Mouse (Mus musculus) adrenal gland (tissue): ENCODE data around the gene Ttc39a.
"Not testable (repeated sequence)": the region's sequence is repeated elsewhere in the genome, so short reads cannot be mapped to it uniquely, and the experiment has no call there.

ENCODE experiments used
- intact Hi-C: fragments of 180-260 bp; cut with DNase I; formaldehyde crosslinking; loops from one replicate; pipeline ENCODE4 v1.15.1; 2025
- long read RNA-seq, 2 experiments: library from polyadenylated mRNA; unstranded; transcript quantifications; one replicate each; pipeline ENCODE4 v2.0.0; 2020; ENCODE audit warnings: borderline replicate concordance in 1 of 2; ENCODE audit not compliant: insufficient replicate concordance in 1 of 2

The Ttc39a gene
- long read RNA-seq, experiment 1, transcript Ttc39a-201 (18 exons, 2,356 nt) = major isoform, 5 of 10 reads
- long read RNA-seq, experiment 1, partial matches to known transcripts = 2 of 10 reads
- long read RNA-seq, experiment 1, other reads (novel, unspliced or antisense) = 3 of 10 reads
- long read RNA-seq, experiment 2, transcript Ttc39a-201 (18 exons, 2,356 nt) = major isoform, 10 of 14 reads
- long read RNA-seq, experiment 2, partial matches to known transcripts = 2 of 14 reads
- long read RNA-seq, experiment 2, other reads (novel, unspliced or antisense) = 2 of 14 reads

- intact Hi-C loops = no loop called here
These were observed at the start of gene Ttc39a for GRCm38 (mm10) chr4:109406486-109407175. Gene Ttc39a (plus strand): TSS chr4:109406623.

DNA sequence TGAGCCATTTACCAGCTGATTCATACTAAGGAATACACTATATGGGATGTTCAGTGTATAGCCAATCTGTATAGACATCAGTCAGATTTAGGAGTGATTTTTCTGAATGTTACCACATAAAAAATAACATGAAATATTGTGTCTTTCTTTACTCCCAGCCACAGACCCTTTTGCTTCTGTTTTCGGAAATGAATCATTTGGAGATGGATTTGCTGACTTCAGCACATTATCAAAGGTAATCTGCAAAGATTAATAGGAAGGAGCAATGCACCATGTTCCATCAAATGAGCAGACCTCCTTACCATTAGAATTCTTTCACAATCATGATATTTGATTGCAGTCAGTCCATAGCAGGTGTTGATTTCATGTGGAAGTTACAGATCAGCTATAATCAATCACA lies 28.3 kb upstream of the Ttc39a start:
- intact Hi-C loops = no loop called here

- intact Hi-C loops = no loop called here
These were observed 24.0 kb upstream of the Ttc39a start for GRCm38 (mm10) chr4:109382457-109382856.

DNA sequence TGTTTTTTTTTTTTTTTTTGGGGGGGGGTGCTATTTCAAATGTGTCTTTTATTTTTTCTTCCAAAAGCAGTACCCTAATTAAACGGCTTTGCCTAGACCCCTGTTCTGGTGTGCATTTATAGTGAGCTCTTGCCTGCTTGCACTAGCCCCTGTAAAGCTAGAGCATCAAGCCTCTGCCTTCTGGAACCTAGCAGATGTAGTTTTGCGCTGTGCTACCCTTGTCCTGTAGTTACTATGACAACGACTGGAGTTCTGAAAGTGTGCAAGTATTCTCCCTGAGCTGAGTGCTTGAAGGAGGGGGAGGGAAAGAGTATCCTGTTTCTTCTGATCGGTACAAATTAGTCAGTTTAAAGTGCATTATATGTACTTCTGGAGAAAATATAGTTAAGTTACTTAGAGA lies 20.8 kb upstream of the Ttc39a start:
- intact Hi-C loops = no loop called here

GRCm38 (mm10) chr4:109393229-109393779 lies 13.1 kb upstream of the Ttc39a start:
- intact Hi-C loops = no loop called here

GRCm38 (mm10) chr4:109393902-109394301 lies 12.5 kb upstream of the Ttc39a start:
- intact Hi-C loops = no loop called here

- intact Hi-C loops = no loop called here
These were observed 11.9 kb upstream of the Ttc39a start for GRCm38 (mm10) chr4:109394314-109395074.

- intact Hi-C loops = no loop called here
These were observed 6.0 kb upstream of the Ttc39a start for GRCm38 (mm10) chr4:109400366-109400980.

GRCm38 (mm10) chr4:109401176-109401689 lies 5.2 kb upstream of the Ttc39a start:
- intact Hi-C loops = no loop called here

GRCm38 (mm10) chr4:109404908-109405307 lies 1.5 kb upstream of the Ttc39a start:
- intact Hi-C loops = not testable (repeated sequence)

- intact Hi-C loops = no loop called here
These were observed 1.0 kb upstream of the Ttc39a start for GRCm38 (mm10) chr4:109405415-109405814.

DNA sequence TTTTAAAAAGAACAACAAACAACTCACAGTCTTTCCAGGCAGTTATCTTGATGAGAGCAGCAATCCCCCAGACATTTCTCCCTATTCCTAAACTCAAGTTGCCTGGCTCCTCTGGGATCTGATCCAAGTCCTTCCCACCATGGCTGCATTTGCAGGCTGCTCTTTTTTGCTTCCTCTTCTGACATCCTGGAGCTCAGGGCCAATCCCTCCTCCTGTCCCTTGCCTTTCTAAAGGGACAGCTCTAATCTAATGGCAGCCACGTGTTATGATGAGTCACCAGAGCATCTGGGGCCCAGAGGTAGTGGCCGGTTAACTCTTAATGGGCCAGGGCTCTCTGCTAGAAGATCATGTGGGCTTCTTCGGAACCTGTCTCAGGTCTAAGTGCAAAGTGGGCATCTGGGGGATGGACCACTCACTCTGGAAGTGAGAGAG lies 353 bp upstream of the Ttc39a start:
- intact Hi-C loops = no loop called here

DNA sequence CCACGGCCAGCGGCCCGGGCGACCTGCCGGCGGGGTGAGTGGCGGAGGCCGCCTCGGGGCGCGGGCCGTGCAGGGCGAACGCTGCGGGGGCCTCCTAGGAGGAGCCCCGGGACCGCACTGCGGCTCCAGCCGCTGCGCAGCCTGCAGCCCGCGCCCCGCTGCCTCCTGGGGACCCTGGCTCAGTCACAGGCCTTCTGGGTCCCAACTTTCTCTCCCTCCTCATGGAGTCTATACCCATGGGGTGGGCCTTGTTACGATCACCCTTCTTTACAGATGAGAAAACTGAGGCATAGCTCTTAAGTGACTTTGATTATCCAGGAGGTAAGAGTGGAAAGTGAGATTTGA lies 725 bp downstream of the Ttc39a start:
- intact Hi-C loops = no loop called here

DNA sequence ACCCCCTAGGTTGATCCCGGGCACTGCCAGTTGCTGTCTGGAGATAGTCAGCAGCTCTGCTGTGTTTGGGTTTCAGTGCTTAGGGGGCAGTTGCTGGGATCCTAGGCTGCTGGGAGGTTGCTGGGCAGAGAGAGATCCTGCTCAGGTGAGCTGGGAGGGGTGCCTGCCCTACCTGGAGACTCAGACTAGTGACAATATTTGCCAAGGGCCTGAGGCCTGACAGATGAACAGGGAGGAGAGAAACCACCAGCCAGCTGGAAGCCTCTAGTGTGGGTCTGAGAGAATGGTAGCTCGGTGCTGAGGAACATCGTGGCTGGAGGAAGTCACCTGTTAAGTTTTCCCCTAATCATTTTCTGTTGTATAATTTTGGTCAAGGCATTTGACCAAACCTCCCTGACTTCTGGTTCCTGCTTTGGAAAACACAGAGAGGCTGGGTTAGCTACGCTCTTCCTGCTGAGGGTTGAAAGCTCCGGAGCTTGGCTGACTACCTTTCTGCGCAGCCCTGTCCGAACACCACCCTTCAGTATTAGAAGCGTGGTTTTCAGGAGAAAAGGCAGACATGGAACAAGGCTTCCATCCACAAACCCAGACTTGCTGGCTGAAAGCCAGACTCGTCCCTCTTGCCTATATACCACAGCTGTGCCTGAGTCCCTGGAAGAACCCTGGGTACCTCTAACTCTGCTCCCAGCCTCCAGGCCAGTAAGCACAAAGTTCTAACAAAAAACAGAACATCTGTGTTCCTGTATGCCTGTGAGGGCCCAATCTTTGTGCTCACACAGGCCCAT lies 1.5 kb downstream of the Ttc39a start:
- intact Hi-C loops = no loop called here

- intact Hi-C loops = no loop called here
These were observed 4.4 kb downstream of the Ttc39a start for GRCm38 (mm10) chr4:109410681-109411376.

- intact Hi-C loops = no loop called here
These were observed 5.0 kb downstream of the Ttc39a start for GRCm38 (mm10) chr4:109411377-109411967.

DNA sequence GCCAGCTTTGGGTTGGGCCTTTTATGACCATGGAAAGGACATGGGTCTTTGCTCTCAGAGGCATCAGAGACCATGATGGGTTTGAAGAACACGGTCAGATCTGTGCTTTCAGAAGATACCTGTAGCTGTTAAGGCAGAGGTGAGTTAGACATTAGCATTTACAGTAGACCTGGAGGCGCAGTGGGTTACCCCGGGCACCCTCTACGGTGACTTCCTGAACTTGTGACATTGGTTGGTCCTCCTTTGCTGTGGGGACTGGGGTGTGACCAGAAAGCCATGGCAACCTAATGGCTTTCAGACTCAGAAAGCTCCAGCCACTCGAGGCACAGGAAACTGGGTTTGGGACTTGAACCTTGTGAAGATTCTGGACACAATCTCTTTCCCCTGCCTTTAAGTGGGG lies 5.8 kb downstream of the Ttc39a start:
- intact Hi-C loops = no loop called here

- intact Hi-C loops = no loop called here
These were observed 11.6 kb downstream of the Ttc39a start for GRCm38 (mm10) chr4:109417998-109418397.

GRCm38 (mm10) chr4:109419017-109419416 lies 12.6 kb downstream of the Ttc39a start:
- intact Hi-C loops = no loop called here
